In genomic region chr6:133875906-133876462, GRCm38 (mm10) we compare ENCODE assay signal across 7 mouse cellular contexts.
A peak's percentile ranks its signal among the peaks of the same experiment; 100 is the strongest.
DNase-seq lines count a peak whose midpoint lies in the region.

No protein-coding gene starts in this region.

- peak; percentile 37 for DNase-seq in layer of hippocampus, adult 11-12 months (ENCODE audit: low spot score)
- no peak for DNase-seq in layer of hippocampus, adult 9-11 months
- peak; percentile 78 for DNase-seq in NIH3T3 (ENCODE audit: low read depth)
- peak; percentile 75 for DNase-seq in embryo, embryonic 11 days
- peak; percentile 37 for DNase-seq in hindlimb bud, embryonic 11.5 days (ENCODE audit: extremely low spot score, low read depth, low spot score)
- DNase-seq in lung, postnatal 10 days = peak; percentile 30
- peak; percentile 28 to 50 for DNase-seq in right cerebral cortex, postnatal 10 days (ENCODE audit: low spot score in 2 of 2)
